Mouse (Mus musculus) layer of hippocampus, postnatal 25 days (tissue): ENCODE data around the gene Gucd1. TPM values are rescaled to one million over a fixed set of nuclear protein-coding genes. Genes with fewer than 3 reads are reported as not detected.
"Not testable (repeated sequence)": the region's sequence is repeated elsewhere in the genome, so short reads cannot be mapped to it uniquely, and the experiment has no call there.

Experiments
- DNase-seq, 2 experiments: peaks; one replicate each; pipeline ENCODE4 v3.0.0; 2022; ENCODE audit warnings: mixed read lengths in 2 of 2, low spot score in 1 of 2; ENCODE audit errors: extremely low spot score in 1 of 2
- total RNA-seq, 2 experiments: library from RNA; stranded (reverse); gene quantifications; 2 replicates each; pipeline ENCODE4 v1.2.3; 2021

Gene Gucd1
- total RNA-seq, 2 experiments from 2014 or later, result 16.3 to 19.5 TPM

DNA sequence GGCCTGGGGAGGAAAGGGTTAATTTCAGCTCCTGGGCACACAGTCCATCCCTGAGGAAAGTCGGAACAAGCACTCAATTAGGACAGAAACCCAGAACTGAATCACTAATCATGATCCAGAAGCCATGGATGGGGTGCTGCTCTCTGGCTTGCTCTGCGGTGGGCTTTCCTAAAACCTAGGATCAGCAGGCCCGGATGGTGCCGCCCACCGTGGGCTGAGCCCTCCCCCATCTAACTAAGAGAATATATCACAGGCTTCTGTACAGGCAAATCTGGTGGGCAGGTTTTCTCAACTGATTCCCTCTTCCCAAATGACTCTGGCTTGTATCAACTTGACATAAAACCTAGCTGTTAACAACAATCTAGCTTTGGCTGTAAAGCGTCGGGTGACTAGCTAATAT is 30.1 kb upstream of the Gucd1 start:
- DNase-seq, result no peak

GRCm38 (mm10) chr10:75536123-75536522 is 18.4 kb upstream of the Gucd1 start:
- DNase-seq, result no peak

GRCm38 (mm10) chr10:75535423-75535822 is 17.7 kb upstream of the Gucd1 start:
- no peak for DNase-seq

GRCm38 (mm10) chr10:75534934-75535333 is 17.2 kb upstream of the Gucd1 start:
- no peak for DNase-seq

DNA sequence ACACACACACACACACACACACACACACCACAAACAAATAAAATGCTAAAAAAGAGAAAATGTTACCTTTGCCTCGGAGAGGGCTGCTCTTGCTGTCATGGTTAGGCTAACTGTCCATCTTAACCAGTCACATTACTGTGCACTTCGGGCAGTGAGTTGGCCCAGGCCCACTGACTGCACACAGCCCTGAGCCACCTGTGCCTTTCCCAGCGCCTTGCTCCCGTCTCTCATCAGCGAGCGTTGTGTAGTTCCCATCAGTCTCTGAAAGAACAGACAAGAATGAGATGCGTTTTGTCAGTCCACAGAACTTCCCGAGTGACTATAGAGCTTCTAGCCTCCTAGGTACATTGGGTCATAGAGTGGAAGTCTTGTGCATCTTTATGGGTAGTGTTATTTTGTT is 16.4 kb upstream of the Gucd1 start:
- DNase-seq, result no peak

DNA sequence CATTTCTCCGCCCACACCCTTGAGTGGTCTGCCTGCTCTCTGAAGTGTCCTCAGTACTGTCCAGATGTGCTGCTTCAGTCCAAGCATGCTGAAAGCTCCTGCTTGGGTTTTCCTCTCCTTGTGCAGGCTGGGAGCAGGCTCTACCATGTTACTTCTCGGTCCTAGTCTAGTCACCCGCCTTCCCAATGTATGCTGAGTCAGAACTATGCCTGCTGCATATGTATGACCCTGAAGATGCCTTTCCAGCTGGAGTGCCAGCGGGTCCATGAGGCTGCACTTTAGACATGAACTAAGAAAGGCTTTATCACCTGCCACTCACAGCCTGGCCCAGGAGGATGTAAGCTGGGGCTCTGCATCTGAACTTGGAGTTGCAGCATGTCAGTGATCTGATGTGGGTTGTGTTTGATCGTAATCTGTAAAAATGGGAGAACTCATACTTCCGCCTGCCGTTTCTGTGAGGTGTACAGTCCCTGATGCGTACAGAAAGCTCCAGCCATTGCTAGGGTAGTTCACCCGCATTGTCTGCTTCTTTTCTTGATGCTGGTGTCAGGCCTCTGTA is 13.8 kb upstream of the Gucd1 start:
- DNase-seq, result no peak

- no peak for DNase-seq
Observed at GRCm38 (mm10) chr10:75530322-75530721, 12.6 kb upstream of the Gucd1 start.

GRCm38 (mm10) chr10:75525450-75525849 is 7.7 kb upstream of the Gucd1 start:
- not testable (repeated sequence) for DNase-seq

DNA sequence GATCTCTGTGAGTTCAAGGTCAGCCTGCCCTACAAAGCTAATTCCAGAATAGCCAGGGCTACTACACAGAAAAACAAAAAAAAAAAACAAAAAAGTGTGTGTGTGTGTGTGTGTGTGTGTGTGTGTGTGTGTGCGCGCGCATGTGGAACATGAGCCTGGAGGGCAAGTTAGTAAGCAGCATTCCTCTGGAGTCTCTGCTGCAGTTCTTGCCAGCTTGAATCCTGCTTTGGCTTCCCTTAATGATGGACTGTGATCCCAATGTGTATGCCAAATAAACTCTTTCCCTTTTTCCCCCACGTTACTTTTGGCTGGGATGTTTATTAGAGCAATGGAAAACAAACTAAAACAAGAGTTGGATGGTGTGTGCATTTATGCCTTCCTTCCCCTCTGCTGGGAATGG is 3.9 kb upstream of the Gucd1 start:
- DNase-seq, result no peak

GRCm38 (mm10) chr10:75520581-75520980 is 2.8 kb upstream of the Gucd1 start:
- DNase-seq, result no peak

DNA sequence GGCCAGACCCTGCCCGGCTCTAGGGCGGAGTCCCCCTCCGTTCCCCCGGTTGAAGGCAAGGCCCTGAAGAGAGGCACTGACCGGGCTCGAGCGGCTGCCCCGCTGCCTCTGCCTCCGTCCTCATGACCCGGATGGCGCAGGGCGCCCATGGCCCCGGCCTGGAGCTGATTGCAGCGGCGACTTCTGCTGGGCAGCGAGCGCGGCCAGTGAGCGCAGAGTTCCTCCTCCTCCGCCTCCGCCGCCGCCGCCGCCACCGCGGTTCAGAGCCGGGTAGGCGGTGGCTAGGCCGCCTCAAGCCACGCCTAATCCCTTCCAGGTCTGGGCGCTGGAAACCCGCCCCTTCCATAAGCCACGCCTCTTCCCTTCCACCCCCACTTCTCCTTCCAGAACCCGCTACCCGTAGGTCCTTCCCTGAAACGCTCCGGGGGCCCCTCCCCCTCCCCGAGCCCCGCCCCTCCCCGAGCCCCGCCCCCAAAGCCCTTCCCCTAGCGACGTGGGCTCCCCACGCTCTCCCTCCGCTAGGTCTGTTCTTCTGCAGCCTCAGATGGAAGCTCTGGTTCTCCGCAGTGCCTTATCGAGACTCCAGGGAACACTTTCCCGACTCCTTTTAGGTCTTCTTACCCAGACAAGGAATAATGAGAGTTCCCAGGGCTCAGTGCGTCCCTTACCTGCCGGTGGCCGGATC is 557 bp downstream of the Gucd1 start, which contains the start of gene Snrpd3:
Gene Snrpd3 (plus strand): TSS at position 479 of the 685 bp plus-strand sequence.
- DNase-seq, result peak; percentile 65 to 73

- peak in 1 of 2 experiments; percentile 12 for DNase-seq
Observed at GRCm38 (mm10) chr10:75516724-75517072, 1.1 kb downstream of the Gucd1 start.

DNA sequence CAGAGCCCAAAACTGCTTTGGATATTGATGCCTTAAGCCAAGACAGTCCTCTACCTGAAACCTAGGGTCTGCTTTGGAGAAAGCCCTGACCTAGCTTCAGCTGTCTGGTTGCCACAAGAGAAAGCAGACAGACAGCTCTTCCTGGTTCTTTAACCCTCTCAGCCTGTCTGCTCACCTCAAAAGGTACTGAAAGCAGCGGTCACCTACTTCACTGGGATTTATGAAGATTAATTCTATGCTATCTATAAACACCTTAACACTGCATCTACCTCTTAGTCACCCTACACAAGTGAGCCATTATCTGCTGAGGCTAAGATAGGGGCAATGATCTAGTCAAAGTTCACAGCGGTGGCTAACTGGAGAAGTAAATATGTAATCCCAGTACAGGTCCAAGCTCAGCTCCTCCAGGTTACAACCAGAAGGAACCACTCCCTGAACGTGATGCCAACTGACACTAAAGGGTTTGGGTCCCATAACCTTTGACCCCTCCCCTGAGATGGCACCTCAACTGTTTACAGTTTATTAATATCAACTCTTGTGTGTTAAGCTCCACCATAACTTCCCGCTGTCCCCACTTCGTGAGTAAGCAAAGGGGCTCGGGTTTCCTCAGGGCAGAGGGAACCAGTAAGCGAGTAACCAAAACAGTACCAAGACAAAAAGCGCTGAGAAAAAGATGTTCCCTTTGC is 1.6 kb downstream of the Gucd1 start:
- DNase-seq, result no peak

- no peak for DNase-seq
Observed at GRCm38 (mm10) chr10:75515216-75516037, 2.3 kb downstream of the Gucd1 start.

DNA sequence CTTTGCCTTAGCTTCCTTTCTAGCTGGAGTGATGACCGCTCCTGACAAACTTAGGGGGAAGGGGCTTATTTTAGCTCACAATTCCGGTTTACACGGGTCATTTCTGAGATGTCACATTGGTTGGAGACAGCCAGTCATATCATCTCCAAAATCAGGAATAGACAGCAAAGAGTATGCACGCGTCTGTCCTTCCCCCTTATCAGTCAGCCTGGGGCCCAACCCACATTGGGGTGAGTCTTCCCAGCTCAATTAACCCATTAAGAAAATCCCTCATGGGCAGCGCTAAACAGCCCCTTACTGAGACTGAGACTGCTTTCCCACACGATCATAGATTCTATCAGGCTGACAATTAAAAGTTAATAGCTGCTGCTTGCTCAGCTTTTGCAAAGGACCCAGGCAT is 3.4 kb downstream of the Gucd1 start:
- DNase-seq, result no peak

GRCm38 (mm10) chr10:75513306-75514067 is 4.3 kb downstream of the Gucd1 start:
- DNase-seq, result no peak

- no peak for DNase-seq
Observed at GRCm38 (mm10) chr10:75512796-75513195, 5.0 kb downstream of the Gucd1 start.

DNA sequence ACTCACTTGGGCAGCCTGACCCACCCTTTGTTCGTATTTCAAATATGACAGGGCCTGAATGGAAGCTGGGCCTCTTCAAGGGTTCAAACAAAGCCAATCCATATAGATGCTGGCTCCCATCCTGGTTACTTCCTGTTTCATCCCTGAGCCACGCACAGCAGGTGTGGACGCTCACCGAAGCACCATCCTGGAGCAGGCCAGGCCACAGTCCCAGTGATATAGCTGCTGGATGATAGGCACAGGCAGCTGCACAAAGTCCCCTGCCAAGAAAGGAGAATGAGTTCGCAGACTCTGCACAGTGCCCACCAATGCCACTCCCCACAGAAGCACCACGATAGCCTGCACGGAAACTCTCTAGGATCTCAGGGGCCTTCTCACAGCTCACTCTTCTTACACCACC is 5.9 kb downstream of the Gucd1 start:
- no peak for DNase-seq

GRCm38 (mm10) chr10:75511060-75511459 is 6.7 kb downstream of the Gucd1 start:
- no peak for DNase-seq

GRCm38 (mm10) chr10:75510446-75510845 is 7.3 kb downstream of the Gucd1 start:
- DNase-seq, result no peak
